Mouse (Mus musculus) hematopoietic stem cell, adult 5-6 weeks (primary cell): ENCODE data around the gene Mctp1. TPM values are rescaled to one million over a fixed set of nuclear protein-coding genes. Genes with fewer than 3 reads are reported as not detected.
"Not testable (repeated sequence)": the region's sequence is repeated elsewhere in the genome, so short reads cannot be mapped to it uniquely, and the experiment has no call there.

ENCODE experiments used
- ATAC-seq, 2 experiments: fragments of 125-278 bp in 1 of 2; replicated peaks in 1 of 2; 2 replicates each; pipeline ENCODE4 v1.8.0; 2016 to 2017; ENCODE audit warnings: inconsistent platforms in 2 of 2, mild to moderate bottlenecking in 2 of 2, moderate number of reproducible peaks in 2 of 2, low read depth in 1 of 2, moderate TSS enrichment in 1 of 2; ENCODE audit not compliant: low FRiP score in 2 of 2, poor library complexity in 2 of 2, severe bottlenecking in 2 of 2, insufficient read depth in 1 of 2, low TSS enrichment in 1 of 2
- total RNA-seq: library from RNA; stranded (forward); fragments of 172-1452, 232-1000 nt; gene quantifications from 2 replicates; pipeline ENCODE4 v1.2.3, GENCODE M21; 2017

Mctp1 gene
- total RNA-seq, 1 experiment from 2014 or later, result 92.5 TPM

- ATAC-seq, result no peak
Measured at GRCm38 (mm10) chr13:76967588-76967987, 583.3 kb downstream of the Mctp1 start.

DNA sequence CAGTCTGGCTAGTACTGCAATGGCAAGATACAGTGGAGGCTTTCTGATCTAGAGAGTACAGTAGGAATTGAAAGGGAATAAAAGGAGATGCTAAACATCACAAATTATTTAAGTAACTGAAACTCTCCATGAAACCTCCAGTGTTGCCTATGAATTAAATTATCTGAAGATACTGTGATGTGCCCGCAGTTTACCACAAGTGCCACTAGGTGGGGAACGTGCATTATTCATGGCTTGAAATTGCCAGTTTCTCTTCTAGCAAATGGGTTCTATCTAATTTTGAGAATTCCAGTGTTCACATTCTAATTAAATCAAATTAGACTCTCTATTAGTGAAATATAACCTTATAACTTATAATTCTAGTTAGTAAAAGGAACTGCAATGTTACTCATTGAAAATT is 585.1 kb downstream of the Mctp1 start:
- ATAC-seq, result peak in 1 of 2 experiments; percentile 68; a peak in 1 of 4 replicates

GRCm38 (mm10) chr13:76971046-76971445 is 586.7 kb downstream of the Mctp1 start:
- not testable (repeated sequence) for ATAC-seq

DNA sequence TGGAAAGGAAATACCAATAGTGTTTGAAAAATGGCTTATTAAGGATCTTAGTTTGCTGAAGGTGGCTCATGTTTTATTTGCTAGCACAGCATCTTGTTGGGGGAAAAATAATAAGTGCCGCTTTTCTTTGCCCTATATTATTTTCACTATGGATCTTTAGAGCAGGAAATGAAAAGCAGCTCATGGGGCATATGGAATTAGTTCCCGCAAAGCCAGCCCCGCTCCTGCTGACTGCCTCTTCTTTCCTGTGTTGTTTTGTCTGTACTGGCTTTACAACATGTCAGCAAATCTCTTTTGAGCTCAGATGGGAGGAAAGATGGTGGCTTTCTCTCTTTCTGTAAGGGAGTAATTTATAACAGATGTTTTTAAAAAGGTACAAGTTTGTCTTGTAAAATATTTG is 618.3 kb downstream of the Mctp1 start:
- ATAC-seq, result no peak

DNA sequence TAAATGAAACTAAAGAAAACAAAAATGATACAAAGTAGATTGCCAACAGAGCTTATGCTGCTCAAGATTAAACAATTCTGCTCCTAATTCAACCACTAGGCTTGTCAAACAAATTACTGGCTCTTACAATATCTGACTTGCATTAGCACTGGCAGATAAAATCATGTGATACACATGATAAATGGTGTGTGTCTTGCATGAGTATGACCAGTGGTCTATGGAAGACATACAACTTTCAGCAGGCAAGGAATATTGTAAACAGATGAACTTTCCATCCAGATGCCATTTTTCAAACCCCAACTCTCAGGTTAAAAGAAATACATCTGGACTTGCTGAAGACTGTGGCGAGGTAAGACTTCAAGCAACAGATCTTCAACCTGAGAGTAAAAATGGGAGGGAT is 619.3 kb downstream of the Mctp1 start:
- ATAC-seq, result no peak

DNA sequence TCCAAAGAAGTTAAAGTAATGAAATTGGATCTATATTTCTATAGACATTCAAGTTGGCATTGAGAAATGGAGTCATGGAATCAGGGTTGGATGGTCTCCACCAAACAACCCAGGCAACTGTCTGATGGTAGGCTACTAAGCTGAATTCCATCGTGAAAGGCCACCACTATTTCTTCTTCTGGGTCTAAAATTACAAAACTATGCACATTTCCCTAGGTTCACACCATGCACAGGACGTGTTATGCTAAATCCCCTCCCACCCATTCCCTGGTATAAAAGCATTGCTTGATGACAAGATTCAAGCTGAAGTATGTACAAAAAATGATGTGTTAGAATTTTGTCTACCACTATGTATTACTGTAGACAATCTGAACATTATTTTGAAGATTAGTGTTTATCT is 634.5 kb downstream of the Mctp1 start:
- ATAC-seq, result no peak

GRCm38 (mm10) chr13:77029594-77029993 is 645.3 kb downstream of the Mctp1 start:
- ATAC-seq, result no peak

DNA sequence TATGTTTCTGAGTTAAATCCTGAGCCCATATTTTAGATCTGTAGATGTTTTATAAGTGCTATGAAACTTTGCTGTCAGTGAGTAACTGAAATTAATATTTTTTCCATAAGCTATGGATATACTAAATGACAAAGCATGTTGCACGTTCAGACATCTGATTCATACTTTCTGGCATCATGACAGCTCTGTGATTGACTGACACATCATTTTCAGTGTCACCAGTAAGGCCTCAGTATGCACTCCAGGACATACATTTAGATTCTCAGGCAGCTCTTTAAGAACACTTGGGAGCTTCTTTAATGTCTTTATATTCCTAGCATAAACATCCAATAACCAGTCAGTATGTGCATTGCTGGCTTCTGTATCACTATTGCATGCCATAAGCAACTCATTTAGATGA is 659.0 kb downstream of the Mctp1 start:
- no peak for ATAC-seq

GRCm38 (mm10) chr13:77045375-77045774 is 661.0 kb downstream of the Mctp1 start:
- no peak for ATAC-seq

- no peak for ATAC-seq
Measured at GRCm38 (mm10) chr13:77046416-77046815, 662.1 kb downstream of the Mctp1 start.

- no peak for ATAC-seq
Measured at GRCm38 (mm10) chr13:77047179-77047931, 663.0 kb downstream of the Mctp1 start.

DNA sequence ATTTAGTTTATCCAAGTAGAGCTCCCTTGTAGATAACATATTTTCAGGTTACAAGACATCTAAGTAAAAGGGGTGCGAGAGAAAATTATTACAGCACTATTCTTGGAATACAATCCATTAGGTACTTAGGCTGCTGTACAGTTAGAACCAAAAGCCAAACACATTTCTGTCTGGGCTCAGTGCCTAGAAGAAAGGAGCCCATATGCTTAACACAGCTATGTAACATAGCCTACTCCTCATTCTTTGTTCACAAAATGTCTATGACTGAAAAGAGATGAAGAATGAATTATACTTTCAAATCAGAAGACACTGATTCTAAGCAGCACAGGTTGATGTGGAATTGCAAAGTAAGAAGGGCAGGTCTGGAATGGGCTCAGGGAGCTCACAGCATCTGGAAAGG is 664.1 kb downstream of the Mctp1 start:
- no peak for ATAC-seq

- no peak for ATAC-seq
Measured at GRCm38 (mm10) chr13:77049736-77050135, 665.4 kb downstream of the Mctp1 start.

DNA sequence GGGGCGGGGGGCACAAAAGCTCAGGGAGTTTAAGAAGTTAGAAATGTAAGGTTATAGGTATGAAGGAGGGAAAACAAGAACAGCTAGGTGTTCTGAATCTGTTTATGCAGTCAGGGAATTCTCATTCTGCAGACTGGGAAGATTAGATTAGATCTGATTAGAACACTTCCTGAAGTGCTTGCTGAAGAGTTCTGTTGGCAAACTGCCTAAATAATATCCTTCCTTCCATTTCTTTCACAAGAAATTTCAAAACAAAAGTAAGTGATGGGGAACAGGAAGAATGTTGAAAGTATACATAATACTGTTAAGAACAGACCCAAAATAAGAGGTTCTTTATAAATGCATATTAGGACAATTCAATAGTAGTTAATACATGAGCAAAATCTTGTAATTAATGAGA is 678.9 kb downstream of the Mctp1 start:
- ATAC-seq, result no peak

- no peak for ATAC-seq
Measured at GRCm38 (mm10) chr13:77068847-77069246, 684.5 kb downstream of the Mctp1 start.

DNA sequence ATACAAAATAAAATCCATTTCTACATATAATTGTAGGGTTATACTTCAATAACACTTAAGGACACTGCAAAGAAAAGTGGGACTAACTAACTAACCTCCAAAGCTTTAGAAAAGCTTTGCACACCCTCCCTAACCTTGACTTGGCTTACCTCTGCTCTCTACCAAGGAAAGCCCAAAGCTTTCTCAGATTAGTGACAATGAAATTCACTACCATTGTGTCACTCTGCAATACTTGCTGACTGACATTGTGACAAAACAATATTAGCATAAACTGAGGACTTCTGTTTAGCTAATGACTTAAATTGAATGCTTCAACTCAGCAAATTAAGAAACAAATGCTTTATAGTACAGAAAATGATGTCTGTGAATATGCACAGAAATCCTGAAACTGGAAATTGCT is 687.7 kb downstream of the Mctp1 start:
- no peak for ATAC-seq
